Mouse (Mus musculus): ENCODE results near the gene Tpm4. TPM values are rescaled to one million over a fixed set of nuclear protein-coding genes. Genes with fewer than 3 reads are reported as not detected.
A peak's percentile ranks its signal among the peaks of the same experiment; 100 is the strongest.

Gene Tpm4
- total RNA-seq, 1 experiment from 2014 or later: 603 TPM

DNA sequence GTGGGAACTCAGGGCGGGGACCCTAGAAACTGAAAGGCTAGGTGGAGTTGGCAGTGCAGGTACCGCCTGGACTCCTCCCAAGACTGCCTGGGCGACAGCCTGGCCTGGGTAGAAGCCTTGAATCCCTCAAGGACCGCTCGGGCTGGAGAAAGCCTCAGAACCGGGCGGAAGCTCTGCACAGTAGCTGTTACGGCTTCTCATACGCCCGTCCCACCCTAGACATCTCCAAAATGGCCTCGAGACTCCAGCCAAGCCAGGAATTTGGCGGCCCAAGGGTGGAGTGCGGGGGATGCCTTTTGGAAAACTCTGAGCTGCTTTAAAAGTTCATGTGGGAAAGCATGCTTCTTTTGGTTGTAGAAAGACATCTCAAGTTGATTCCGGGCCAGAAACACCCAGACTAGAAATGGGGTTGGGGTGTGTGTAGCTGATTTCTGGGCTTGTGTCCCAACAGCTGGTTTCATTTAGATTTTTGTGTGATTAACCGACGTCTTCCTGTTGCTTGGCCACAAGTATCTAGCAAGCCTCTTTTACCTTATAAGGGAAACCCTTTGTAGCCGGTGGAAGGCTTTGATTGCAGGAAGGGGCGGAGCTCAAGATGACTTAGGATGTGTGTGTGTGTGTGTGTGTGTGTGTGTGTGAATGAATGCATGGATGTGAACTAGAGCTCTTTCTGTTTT, 1.7 kb downstream of the Tpm4 start:
- peak; percentile 74 for ATAC-seq (ENCODE audit: extremely low read depth, insufficient number of reproducible peaks, low FRiP score, poor library complexity, severe bottlenecking)

DNA sequence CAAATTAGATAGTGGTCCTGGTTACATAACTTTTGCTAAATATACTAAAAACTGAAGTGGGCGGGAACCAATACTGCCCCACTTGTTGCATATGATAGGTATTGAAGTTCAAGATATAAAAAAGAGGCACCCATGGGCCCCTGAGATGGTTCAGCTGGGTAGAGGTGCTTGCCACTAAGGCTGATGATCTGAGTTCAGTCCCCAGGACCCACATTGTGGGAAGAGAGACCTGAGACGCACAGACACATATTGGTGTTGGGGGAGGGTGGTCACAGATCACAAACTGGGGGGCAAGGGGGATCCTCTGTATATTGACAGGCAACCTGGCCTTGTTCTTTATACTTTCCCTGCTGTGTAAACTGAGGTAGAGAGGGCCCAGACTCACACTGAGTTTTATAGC, 2.7 kb downstream of the Tpm4 start:
- no peak for ATAC-seq (ENCODE audit: extremely low read depth, insufficient number of reproducible peaks, low FRiP score, poor library complexity, severe bottlenecking)

DNA sequence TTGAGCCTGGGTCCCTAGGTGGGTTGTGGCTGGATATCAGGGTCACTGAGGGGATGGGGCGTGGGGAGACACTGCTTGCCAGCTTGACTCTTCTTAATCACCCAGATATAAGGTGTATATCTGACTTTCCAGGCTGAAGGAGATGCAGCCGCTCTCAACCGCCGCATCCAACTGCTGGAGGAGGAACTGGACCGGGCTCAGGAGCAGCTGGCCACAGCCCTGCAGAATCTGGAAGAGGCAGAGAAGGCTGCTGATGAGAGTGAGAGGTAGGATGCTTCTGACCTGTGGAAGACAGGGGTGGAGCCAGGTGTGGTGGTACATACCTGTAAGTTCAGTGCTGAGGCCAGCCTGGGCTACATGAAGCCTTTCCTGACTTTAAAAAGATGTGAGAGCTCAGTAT, 3.7 kb downstream of the Tpm4 start:
- no peak for ATAC-seq (ENCODE audit: extremely low read depth, insufficient number of reproducible peaks, low FRiP score, poor library complexity, severe bottlenecking)

DNA sequence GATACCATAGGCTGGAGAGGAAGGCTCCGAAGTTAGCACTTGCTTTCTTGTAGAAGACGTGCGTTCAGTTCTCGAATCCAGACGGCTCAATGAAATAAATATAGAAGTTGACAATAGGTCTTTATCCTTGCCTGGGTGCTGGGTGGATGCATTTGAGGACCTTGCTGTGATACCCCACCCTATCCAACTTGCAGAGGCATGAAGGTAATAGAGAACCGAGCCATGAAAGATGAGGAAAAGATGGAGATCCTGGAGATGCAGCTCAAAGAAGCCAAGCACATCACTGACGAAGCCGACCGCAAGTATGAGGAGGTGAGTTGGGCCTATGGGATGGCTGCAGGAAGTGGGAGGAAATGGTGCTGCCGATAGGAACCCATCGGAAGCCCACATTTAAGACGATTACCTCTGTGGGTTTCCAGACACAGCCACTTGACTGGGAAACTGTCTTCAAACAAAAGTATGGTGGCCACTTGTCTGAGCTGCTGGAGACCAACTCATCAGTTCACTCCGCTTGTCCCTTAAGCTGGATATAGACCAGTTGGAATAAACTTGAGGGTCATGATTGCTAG, 8.6 kb downstream of the Tpm4 start:
- no peak for ATAC-seq (ENCODE audit: extremely low read depth, insufficient number of reproducible peaks, low FRiP score, poor library complexity, severe bottlenecking)

DNA sequence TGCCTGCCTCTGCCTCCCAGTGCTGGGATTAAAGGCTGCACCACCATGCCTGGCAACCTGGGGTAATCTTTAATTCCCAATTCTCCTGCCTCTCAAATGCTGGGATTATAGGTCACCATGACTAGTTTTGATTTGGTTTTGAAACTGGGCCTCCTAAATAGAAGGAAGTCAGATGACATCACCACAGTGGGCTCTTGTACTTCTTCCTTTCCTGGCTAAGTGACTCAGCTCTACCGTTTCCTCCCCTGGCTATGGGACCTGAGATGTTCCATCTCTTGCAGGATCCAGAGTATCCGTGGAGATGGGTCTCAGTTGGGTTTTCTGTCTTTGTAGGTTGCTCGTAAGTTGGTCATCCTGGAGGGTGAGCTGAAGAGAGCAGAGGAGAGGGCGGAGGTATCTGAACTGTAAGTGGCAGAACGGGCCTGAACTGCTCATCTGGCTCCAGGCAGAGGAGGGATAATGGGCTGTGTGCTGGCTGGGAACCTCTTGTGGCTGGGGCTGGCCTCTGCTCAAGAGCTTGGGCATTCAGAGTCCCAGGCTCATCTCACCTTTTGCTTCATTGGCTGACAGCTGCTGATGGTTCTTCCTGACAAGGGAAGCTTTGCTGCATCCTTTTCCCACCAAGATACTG, 9.7 kb downstream of the Tpm4 start:
- peak; percentile 71 for ATAC-seq (ENCODE audit: extremely low read depth, insufficient number of reproducible peaks, low FRiP score, poor library complexity, severe bottlenecking)

DNA sequence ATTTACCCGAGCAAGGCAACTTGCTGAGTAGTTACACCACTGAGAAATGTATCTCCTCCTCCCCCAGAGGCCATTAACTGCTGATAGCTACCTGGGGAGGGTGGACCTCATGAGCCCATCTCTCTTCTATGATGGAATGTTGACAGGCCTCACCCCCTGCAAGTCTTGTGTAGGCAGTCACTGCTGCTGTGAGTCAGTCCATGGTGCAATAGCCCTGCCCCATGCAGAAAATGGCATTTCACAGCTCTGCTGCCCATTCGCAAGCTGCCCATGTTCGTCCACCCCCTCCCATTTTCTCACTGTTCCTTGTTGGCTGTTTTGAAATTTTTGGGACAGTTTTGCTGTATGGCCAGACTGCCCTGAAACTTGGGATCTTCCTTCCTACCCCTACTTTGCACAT, 10.7 kb downstream of the Tpm4 start:
- peak; percentile 46; the same call in 1 of the 2 replicates for ATAC-seq (ENCODE audit: extremely low read depth, insufficient number of reproducible peaks, low FRiP score, poor library complexity, severe bottlenecking)

DNA sequence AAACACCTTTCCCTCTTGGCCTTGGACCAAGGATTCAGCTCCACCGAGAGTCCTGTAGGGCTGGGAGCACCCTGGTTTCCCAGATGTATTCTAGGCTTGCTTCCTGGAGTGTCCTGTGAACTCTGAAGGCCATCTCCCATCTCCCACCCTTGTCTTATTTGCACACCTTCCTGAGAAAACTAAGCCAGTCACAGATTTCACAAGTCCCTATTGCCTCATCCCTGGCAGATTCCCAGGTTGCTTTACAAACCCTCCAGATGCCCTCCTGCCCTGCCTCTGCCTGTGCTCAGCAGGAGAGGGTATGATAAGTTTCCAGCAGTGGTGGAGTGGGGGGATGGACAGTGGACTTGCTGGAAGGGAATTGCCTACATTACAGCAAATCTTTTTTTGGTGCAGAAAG, 11.3 kb downstream of the Tpm4 start:
- ATAC-seq (ENCODE audit: extremely low read depth, insufficient number of reproducible peaks, low FRiP score, poor library complexity, severe bottlenecking): no peak

DNA sequence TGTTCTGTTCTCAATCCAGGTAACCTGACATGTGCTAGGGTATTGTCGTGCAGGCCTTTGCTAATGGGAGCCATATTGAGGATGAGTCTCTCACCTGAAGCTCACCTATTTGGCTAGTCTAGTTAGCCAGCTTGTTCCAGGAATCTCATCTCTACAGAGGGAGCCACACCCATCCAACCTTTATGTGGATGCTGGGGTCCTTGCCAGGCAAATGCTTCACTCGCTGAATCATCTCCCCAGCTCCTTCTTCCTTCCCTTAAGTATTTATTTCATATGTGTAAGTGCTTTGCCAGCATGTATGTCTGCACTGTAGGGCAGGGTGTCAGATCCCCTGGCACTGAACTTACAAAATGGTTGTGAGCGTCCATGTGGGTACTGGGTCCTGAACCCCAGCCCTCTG, 11.8 kb downstream of the Tpm4 start:
- no peak for ATAC-seq (ENCODE audit: extremely low read depth, insufficient number of reproducible peaks, low FRiP score, poor library complexity, severe bottlenecking)

DNA sequence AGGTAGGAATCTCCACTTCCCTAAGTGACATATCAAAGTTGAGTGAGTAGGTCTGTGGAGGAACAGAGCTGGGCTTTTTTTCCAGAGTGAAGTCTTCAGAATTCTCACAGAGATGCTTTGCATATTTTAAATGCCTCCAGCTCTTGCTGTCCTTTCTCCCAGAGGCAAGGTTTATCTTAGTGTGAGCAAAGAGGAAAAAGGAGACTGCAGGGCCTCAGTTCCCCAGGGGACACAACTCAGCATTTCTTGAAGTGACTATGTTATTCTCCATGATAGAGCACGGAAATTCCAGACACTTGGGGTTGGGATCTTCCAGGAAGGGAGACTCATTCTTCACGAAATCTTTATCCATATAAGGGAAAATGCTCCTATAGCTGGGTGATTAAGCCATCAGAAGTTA, 12.5 kb downstream of the Tpm4 start:
- no peak for ATAC-seq (ENCODE audit: extremely low read depth, insufficient number of reproducible peaks, low FRiP score, poor library complexity, severe bottlenecking)

DNA sequence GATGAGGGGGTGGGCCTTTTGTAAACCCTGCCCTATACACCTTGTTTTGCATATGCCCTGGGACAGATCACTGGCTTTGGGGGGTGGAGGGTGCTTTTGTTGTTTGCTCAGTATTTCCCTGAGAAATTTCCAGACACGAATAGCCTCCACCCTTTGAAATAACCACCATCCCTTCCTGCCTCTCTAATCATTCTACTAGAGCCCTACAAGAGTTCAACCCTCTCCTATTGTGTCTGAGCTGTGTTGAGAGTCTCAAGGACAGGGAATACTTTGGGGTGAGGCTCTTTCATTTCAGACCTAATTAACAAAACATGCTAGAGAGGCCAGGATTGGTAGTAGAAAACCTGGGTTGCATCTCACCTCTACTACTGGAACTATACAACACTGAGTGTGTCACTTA, 14.3 kb downstream of the Tpm4 start:
- ATAC-seq (ENCODE audit: extremely low read depth, insufficient number of reproducible peaks, low FRiP score, poor library complexity, severe bottlenecking): no peak

DNA sequence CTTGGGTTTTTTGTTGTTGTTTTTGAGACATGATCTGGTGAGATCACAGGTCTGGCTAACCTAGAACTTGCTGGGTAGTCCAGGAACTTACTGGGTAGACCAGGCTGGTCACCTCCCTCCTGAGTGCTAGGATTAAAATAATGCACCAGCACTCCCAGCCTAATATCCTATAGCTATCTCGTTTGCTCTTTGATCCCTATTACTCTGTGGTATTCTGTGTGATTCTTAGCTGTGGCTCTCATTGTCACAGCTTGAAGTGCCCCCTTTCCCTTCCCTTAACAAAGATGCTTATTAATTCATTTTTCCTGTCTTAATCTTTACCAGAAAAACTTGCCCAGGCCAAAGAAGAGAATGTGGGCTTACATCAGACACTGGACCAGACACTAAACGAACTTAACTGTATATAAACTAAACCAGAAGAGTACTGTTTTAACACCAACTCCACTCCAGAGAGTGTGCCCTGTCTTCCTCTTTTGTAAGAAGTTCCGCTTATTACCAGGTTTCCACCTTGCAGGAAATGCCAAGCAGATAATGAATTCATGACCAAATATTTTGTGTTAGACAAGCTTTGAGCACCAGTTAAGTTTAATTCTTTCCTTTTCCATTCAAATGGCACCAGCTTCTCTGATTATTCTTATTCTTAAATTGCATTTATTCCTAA, 16.8 kb downstream of the Tpm4 start:
- ATAC-seq (ENCODE audit: extremely low read depth, insufficient number of reproducible peaks, low FRiP score, poor library complexity, severe bottlenecking): 0 out of 2 replicates have a peak, but pooled peaks have one; percentile 28

DNA sequence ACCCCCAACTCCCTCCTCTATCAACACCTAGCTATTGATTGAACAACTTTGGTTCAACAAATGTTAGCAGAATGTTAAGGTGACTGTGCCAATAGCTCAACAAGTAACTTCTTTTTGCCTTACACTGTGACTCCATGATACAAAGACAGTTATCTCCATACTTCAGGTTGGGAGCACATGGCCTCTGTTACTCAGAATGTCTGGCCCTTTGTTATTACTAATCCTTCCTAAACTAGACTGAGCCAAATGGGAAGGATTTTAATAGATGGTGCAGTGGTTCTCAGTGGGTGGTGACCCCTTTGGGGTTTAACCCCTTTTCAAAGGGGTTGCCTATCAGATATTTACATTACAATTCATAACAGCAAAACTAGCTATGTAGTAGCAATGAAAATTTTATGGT, 18.6 kb downstream of the Tpm4 start:
- ATAC-seq (ENCODE audit: extremely low read depth, insufficient number of reproducible peaks, low FRiP score, poor library complexity, severe bottlenecking): no peak

DNA sequence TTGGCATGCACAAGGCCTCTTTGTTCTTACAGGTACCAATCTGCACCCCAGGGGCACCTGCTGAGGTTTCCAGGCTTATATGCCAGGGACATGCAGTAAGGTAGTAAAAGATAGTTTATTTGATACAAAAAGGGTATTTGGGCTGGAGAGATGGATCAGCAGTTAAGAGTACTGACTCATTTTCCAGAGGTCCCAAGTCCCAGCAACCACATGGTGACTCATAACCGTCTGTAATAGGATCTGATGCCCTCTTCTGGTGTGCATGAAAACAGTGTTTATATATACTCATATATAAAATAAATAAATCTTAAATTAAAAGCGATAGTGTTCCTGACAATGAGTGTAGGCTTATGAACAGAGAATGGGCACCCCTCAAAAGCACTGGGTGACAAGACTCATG, 23.3 kb downstream of the Tpm4 start:
- no peak for ATAC-seq (ENCODE audit: extremely low read depth, insufficient number of reproducible peaks, low FRiP score, poor library complexity, severe bottlenecking)

DNA sequence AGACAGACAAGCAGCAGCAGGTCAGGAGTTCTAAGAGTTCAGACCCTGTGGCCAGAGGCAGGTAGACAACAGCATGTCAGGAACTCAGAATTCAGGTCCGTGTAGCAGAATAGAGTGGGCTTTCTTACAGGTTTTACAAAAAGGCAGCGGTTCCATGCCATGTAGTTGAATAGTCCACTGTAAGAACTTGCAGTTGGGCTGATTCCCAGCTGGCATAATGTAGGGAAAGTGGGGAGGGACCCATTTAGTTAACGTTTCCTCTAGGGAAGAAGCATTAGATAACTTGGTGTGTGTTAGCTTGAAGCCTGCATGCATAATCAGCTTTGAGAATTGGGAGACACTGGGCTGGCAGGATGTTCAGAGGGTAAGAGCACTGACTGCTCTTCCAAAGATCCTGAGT, 24.0 kb downstream of the Tpm4 start:
- ATAC-seq (ENCODE audit: extremely low read depth, insufficient number of reproducible peaks, low FRiP score, poor library complexity, severe bottlenecking): no peak

DNA sequence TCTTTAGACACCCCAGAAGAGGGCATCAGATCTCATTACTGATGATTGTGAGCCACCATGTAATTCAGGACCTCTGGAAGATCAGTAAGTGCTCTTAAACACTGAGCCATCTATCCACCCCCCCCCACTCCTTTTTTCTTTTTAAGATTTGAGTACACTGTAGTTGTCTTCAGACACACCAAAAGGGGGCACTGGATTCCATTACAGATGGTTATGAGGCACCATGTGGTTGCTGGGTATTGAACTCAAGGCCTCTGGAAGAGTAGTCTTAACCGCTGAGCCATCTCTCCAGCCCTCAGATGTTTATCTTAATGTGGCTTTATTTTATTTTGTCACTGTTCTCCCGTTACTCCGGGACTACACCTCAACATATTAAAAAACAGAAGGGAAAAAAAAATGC, 25.2 kb downstream of the Tpm4 start:
- no peak for ATAC-seq (ENCODE audit: extremely low read depth, insufficient number of reproducible peaks, low FRiP score, poor library complexity, severe bottlenecking)

DNA sequence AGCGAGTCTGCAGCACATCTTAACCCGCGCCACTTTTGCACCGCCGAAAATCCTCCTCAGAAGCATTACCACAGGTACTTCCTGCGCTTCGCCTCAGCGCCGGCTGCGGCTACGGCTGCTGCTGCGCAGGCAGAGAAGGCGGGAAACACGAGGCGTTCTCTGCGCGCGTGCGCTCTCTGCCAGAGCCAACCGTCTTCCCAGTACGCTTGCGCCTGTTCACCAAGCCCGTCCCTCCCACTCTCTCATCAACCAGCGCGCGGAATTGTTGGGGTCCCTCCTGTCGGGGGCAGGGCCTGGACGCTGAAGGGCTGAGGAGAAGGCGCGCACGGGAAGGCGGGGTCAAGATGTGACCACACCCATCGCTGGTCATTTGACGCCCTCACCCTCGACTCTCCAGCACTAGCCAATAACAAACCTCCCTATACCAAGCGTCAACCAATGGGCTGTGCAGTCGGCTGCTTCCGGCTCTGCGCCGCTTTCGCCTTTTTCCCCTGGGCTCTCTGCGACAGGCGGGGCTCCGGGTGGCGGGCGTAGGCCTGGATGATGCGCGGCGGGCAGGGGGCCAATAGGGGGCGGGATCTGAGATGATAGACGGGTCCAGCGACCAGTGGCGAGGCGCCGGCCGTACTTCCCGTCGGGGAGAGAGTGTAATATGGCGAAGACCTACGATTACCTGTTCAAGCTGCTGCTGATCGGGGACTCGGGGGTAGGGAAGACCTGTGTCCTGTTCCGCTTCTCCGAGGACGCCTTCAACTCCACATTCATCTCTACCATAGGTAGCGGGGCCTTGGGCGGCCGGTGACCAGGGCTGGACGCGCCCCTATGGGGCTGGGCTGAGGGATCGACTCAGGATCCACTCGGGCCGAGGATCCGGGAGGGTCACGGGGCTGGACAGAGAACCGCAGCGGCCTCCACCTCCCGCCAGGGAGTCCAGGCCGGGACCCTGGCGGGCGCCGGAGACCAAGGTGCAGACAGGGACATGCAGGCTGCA, 26.2 kb downstream of the Tpm4 start, which contains the start of gene Rab8a:
TSS of gene Rab8a (plus strand) at position 494 of the 991 bp plus-strand sequence.
- peak; percentile 88 for ATAC-seq (ENCODE audit: extremely low read depth, insufficient number of reproducible peaks, low FRiP score, poor library complexity, severe bottlenecking)

DNA sequence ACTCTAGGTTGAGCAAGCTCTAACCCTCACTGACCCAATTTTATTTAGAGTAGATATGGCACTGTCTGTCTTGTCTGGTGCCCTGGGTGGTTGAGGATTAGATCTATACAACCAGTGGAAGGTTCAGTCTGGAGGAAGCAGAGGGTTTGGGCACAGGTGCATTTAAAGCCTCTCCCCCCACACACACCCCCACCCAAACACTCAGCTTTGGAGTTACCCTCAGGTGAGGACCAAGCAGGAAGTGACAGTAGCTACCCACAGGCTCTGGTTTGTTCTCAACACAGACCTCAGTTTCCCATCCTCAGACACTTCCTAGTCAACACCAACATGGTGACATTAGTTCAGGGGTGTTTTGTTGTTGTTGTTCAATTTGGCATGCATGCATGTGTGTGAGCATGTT, 28.0 kb downstream of the Tpm4 start:
- no peak for ATAC-seq (ENCODE audit: extremely low read depth, insufficient number of reproducible peaks, low FRiP score, poor library complexity, severe bottlenecking)

DNA sequence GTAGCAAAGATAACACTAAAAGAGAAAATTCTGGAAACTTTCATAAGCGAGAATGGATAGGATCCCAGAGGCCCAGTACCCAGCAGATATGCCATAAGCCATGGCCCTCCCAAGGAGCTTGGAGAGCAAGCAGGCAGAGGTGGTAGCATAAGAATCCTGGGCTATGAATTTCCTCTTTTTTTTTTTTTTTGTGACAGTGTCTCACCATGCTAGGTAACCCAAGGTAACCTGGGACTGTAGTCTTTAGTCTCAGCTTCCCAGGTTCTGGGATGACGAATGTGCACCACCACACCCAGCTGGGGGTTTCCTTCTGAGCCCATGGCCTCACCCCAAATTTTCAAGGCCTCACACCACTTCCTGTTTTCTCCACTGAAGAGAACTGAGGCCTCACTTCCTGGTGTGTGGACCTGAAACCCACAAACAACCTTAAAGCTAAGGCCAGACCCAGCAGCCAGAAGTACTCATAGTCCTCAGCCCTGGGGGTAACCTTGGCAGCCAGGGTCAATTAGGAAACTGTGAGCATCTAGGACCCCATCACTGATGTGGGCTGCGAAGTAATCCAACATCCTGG, 34.4 kb downstream of the Tpm4 start:
- ATAC-seq (ENCODE audit: extremely low read depth, insufficient number of reproducible peaks, low FRiP score, poor library complexity, severe bottlenecking): peak; percentile 95

All from neutrophil, adult 5-6 weeks (primary cell).